Comparison of ENCODE assay signal across 21 mouse cellular contexts in genomic region chr5:93040095-93040494, GRCm38 (mm10). TPM values are rescaled to one million over a fixed set of nuclear protein-coding genes. Genes with fewer than 3 reads are reported as not detected.
DNase-seq lines count a peak whose midpoint lies in the region; ATAC-seq and TF ChIP-seq lines count a peak whose summit lies in the region.
"Had no signal": no experiment of that assay in that cellular context is flagged by ENCODE, and none has a peak within 500 bp of the region (broad histone marks: within the 10 kb centered on the region; RNA-seq: fewer than 3 reads in every experiment).

No protein-coding gene starts in this region.

- no peaks in the 10 kb centered on the region for H3K9me3 ChIP-seq in forebrain, embryonic 11.5 days (ENCODE audit: control insufficient read depth, low read length)
- no peaks in the 10 kb centered on the region for H3K9me3 ChIP-seq in forebrain, embryonic 14.5 days (replicated peaks; ENCODE audit: control insufficient read depth, low read length)
- no peaks in the 10 kb centered on the region for H3K9me3 ChIP-seq in liver, embryonic 14.5 days (ENCODE audit: control insufficient read depth, low read length)
- H3K9me3 ChIP-seq: embryonic facial prominence, embryonic 12.5 days; heart, embryonic 13.5 days had no signal

- H3K4me3 ChIP-seq in forebrain, embryonic 11.5 days (ENCODE audit: low read depth, low read length), result no peak overlapping the region
- no peak overlapping the region for H3K4me3 ChIP-seq in forebrain, embryonic 14.5 days (ENCODE audit: low read depth, low read length)
- H3K4me3 ChIP-seq in liver, embryonic 14.5 days (ENCODE audit: insufficient read depth in 1 of 2, low read depth in 2 of 2, low read length in 2 of 2), result no peak overlapping the region
- H3K4me3 ChIP-seq: embryonic facial prominence, embryonic 12.5 days; heart, embryonic 13.5 days had no signal

- no peak for TF ChIP-seq CTCF in liver, embryonic 14.5 days (IDR thresholded peaks at IDR 0.05; ENCODE audit: low read depth)

- no peak overlapping the region for H3K27ac ChIP-seq in forebrain, embryonic 11.5 days (ENCODE audit: low read depth, low read length)
- H3K27ac ChIP-seq in forebrain, embryonic 14.5 days (ENCODE audit: low read depth, low read length), result no peak overlapping the region
- H3K27ac ChIP-seq in liver, embryonic 14.5 days, result no peak overlapping the region
- H3K27ac ChIP-seq: embryonic facial prominence, embryonic 12.5 days; heart, embryonic 13.5 days; hindbrain, postnatal 0 days had no signal

- peak; percentile 43 for DNase-seq in forebrain, embryonic 11.5 days (ENCODE audit: low spot score)
- DNase-seq in forebrain, embryonic 14.5 days (ENCODE audit: low spot score), result no peak
- DNase-seq in ES-CJ7 (ENCODE audit: low read depth, low spot score), result peak; percentile 73
- peak; percentile 94 for DNase-seq in kidney, adult 9 months
- DNase-seq in liver, embryonic 14.5 days (ENCODE audit: low read depth in 3 of 3, low spot score in 3 of 3), result no peak
- no peak for DNase-seq in neural tube, embryonic 10.5 days (ENCODE audit: extremely low spot score, low spot score)
- DNase-seq in gastrocnemius, postnatal 36 days, result no peak
- no peak for DNase-seq in left cerebral cortex, adult 18-20 months (ENCODE audit: low spot score in 2 of 2)
- DNase-seq: adrenal gland, postnatal 25 days; B cell, adult 2 months; heart, postnatal 4 days; left cerebral cortex, postnatal 4 days; lung, embryonic 14.5 days; midbrain, embryonic 14.5 days; right cerebral cortex, postnatal 25 days; thymus, adult 2 months had no signal

- H3K27me3 ChIP-seq in forebrain, embryonic 11.5 days (ENCODE audit: control insufficient read depth, insufficient read depth, low read length), result peaks cover 30% of the 10 kb centered on the region
- peaks cover 33% of the 10 kb centered on the region for H3K27me3 ChIP-seq in forebrain, embryonic 14.5 days (replicated peaks; ENCODE audit: control insufficient read depth, insufficient read depth, low read length)
- peaks cover 22% of the 10 kb centered on the region for H3K27me3 ChIP-seq in liver, embryonic 14.5 days (ENCODE audit: control insufficient read depth, insufficient read depth, low read length)

- intact Hi-C loops in gastrocnemius, postnatal 36 days (cut with DNase I), result no loop called here

- no peak overlapping the region for H3K4me2 ChIP-seq in forebrain, embryonic 11.5 days (ENCODE audit: low read depth, low read length, severe bottlenecking)
- H3K4me2 ChIP-seq in forebrain, embryonic 14.5 days (ENCODE audit: low read length), result no peak overlapping the region
- H3K4me2 ChIP-seq in liver, embryonic 14.5 days (ENCODE audit: low read depth), result no peak overlapping the region
- H3K4me2 ChIP-seq: embryonic facial prominence, embryonic 12.5 days; heart, embryonic 13.5 days; lung, embryonic 14.5 days had no signal

- 63% methylated on average over 5 of the region's 5 CpGs for WGBS in forebrain, embryonic 11.5 days
- 66% methylated on average over 5 of the region's 5 CpGs for WGBS in forebrain, embryonic 14.5 days
- 18% methylated on average over 5 of the region's 5 CpGs for WGBS in liver, embryonic 14.5 days (ENCODE audit: insufficient replicate concordance)

- H3K9ac ChIP-seq in forebrain, embryonic 11.5 days (ENCODE audit: low read length), result no peak overlapping the region
- H3K9ac ChIP-seq in forebrain, embryonic 14.5 days (ENCODE audit: low read length), result no peak overlapping the region
- no peak overlapping the region for H3K9ac ChIP-seq in liver, embryonic 14.5 days (replicated peaks)
- H3K9ac ChIP-seq: embryonic facial prominence, embryonic 12.5 days; heart, embryonic 13.5 days; lung, embryonic 14.5 days had no signal

- ATAC-seq in forebrain, embryonic 11.5 days (replicated peaks; ENCODE audit: low FRiP score), result no peak
- no peak for ATAC-seq in forebrain, embryonic 14.5 days
- peak; percentile 22; the same call in 1 of the 2 replicates for ATAC-seq in liver, embryonic 14.5 days (ENCODE audit: insufficient read depth)
- ATAC-seq: hindbrain, postnatal 0 days had no signal

- no peaks in the 10 kb centered on the region for H3K36me3 ChIP-seq in forebrain, embryonic 11.5 days (ENCODE audit: control insufficient read depth, insufficient read depth, low read length)
- H3K36me3 ChIP-seq in forebrain, embryonic 14.5 days (ENCODE audit: control insufficient read depth, insufficient read depth, low read length), result no peaks in the 10 kb centered on the region
- H3K36me3 ChIP-seq in liver, embryonic 14.5 days (replicated peaks; ENCODE audit: control insufficient read depth, insufficient read depth, low read depth), result no peaks in the 10 kb centered on the region
- H3K36me3 ChIP-seq: embryonic facial prominence, embryonic 12.5 days; G1E; heart, embryonic 13.5 days had no signal

- peaks cover 15% of the 10 kb centered on the region for H3K4me1 ChIP-seq in forebrain, embryonic 11.5 days (replicated peaks; ENCODE audit: control insufficient read depth, insufficient read depth, low read length)
- H3K4me1 ChIP-seq in forebrain, embryonic 14.5 days (ENCODE audit: control insufficient read depth, insufficient read depth, low read length), result peaks cover 14% of the 10 kb centered on the region
- H3K4me1 ChIP-seq in liver, embryonic 14.5 days (replicated peaks; ENCODE audit: control insufficient read depth in 2 of 2, insufficient read depth in 2 of 2, low read length in 1 of 2), result no peaks in the 10 kb centered on the region; a peak in 1 of 4 replicates

- TF ChIP-seq EP300 in liver, embryonic 14.5 days (IDR thresholded peaks at IDR 0.05; ENCODE audit: low read depth), result no peak

RNA-seq across cellular contexts. Expression of gene Sowahb, which starts 4.7 kb away (rescaled TPM):
- 0.16 and 0.63 TPM in 2 replicates for polyA plus RNA-seq in forebrain, embryonic 11.5 days (2014; fragmentation: Nextera tagmentation; extraction: Ambion mirVana)
- 0.05 TPM in 1 of 2 replicates, not detected in the other for polyA plus RNA-seq in forebrain, embryonic 14.5 days (2014; fragmentation: Nextera tagmentation; extraction: Ambion mirVana)
- polyA plus RNA-seq in liver, embryonic 14.5 days (2012; rRNA removed), result 0.50 and 0.64 TPM in 2 replicates
- polyA plus RNA-seq in liver, embryonic 14.5 days (2014; fragmentation: Nextera tagmentation; extraction: Ambion mirVana), result 0.83 and 0.85 TPM in 2 replicates
- not detected for total RNA-seq in gastrocnemius, postnatal 36 days (2021)
- total RNA-seq in left cerebral cortex, adult 18-20 months (2021), result 10 to 100 TPM; 25.1 to 29.8 TPM
- total RNA-seq: adrenal gland, postnatal 25 days; common myeloid progenitor, adult 5-6 weeks had no signal
- polyA plus RNA-seq: G1E; heart, embryonic 13.5 days; midbrain, embryonic 14.5 days had no signal

RNA-seq across cellular contexts. Expression of gene Sept11, which starts 53.1 kb away (rescaled TPM):
- polyA plus RNA-seq in forebrain, embryonic 11.5 days (2014; fragmentation: Nextera tagmentation; extraction: Ambion mirVana), result 288 and 296 TPM in 2 replicates
- polyA plus RNA-seq in forebrain, embryonic 14.5 days (2014; fragmentation: Nextera tagmentation; extraction: Ambion mirVana), result 149 and 167 TPM in 2 replicates
- polyA plus RNA-seq in liver, embryonic 14.5 days (2012; rRNA removed), result 11.1 and 13.8 TPM in 2 replicates
- polyA plus RNA-seq in liver, embryonic 14.5 days (2014; fragmentation: Nextera tagmentation; extraction: Ambion mirVana), result 18.6 and 21.4 TPM in 2 replicates
- total RNA-seq in gastrocnemius, postnatal 36 days (2021), result 10 to 100 TPM; 69.1 to 85.0 TPM
- total RNA-seq in left cerebral cortex, adult 18-20 months (2021), result 100 to 1,000 TPM; 180 to 181 TPM

Comparison
In these comparisons a context has a peak if more than half of its experiments do, and no peak if none do; other contexts are left out.
1. DNase-seq: peak in forebrain, embryonic 11.5 days (single experiment), ES-CJ7 (single experiment) and kidney, adult 9 months (single experiment); none in forebrain, embryonic 14.5 days (single experiment), liver, embryonic 14.5 days (0 of 3), neural tube, embryonic 10.5 days (single experiment), gastrocnemius, postnatal 36 days (0 of 2) and left cerebral cortex, adult 18-20 months (0 of 2).